Mouse (Mus musculus): ENCODE results near the gene Supt7l. TPM values are rescaled to one million over a fixed set of nuclear protein-coding genes. Genes with fewer than 3 reads are reported as not detected.

Gene Supt7l
- polyA plus RNA-seq, 1 experiment = 19.3 TPM

GRCm38 (mm10) chr5:31559401-31559800, 31.8 kb upstream of the Supt7l start:
- no peaks in the 10 kb centered on the region for H3K9me3 ChIP-seq (replicated peaks; ENCODE audit: control insufficient read depth, insufficient read depth, low read length, poor library complexity, severe bottlenecking)
- no peaks in the 10 kb centered on the region for H3K36me3 ChIP-seq (ENCODE audit: control insufficient read depth, insufficient read depth, low read length, poor library complexity, severe bottlenecking)
- H3K27ac ChIP-seq (ENCODE audit: insufficient read depth, low read length) = no peak overlapping the region
- no peaks in the 10 kb centered on the region for H3K4me1 ChIP-seq (ENCODE audit: control insufficient read depth, insufficient read depth, low read length)
- TF ChIP-seq EP300 (IDR thresholded peaks at IDR 0.05; ENCODE audit: insufficient read depth, low read depth, low read length) = no peak
- TF ChIP-seq CTCF (IDR thresholded peaks at IDR 0.05; ENCODE audit: low read depth, low read length) = no peak
- TF ChIP-seq POLR2A (IDR thresholded peaks at IDR 0.05; ENCODE audit: insufficient read depth, low read length) = no peak
- H3K9ac ChIP-seq (ENCODE audit: low read depth, poor library complexity, severe bottlenecking) = no peak overlapping the region
- H3K27me3 ChIP-seq (ENCODE audit: control insufficient read depth, insufficient read depth, low read length, poor library complexity, severe bottlenecking) = no peaks in the 10 kb centered on the region
- H3K4me3 ChIP-seq (ENCODE audit: low read depth, low read length) = no peak overlapping the region

DNA sequence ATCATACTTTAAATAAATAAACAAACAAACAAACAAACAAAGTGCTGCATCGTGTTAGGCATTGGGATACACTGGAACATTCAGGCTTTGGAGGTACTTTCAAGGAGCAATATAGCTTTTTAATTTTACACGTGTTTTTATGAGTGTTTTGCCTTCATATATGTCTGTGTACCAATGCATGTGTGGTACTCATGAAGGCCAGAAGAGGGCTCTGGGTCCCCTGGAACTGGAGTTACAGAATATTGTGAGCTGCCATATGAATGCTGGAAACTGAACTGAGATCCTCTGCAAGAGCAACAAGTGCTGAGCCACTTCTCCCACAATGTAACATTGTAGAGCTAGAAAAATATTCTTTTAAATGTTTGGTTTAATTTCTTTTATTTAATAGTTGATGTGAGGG, 7.6 kb upstream of the Supt7l start:
- H3K4me1 ChIP-seq (ENCODE audit: control insufficient read depth, insufficient read depth, low read length) = no peaks in the 10 kb centered on the region
- H3K27ac ChIP-seq (ENCODE audit: insufficient read depth, low read length) = no peak overlapping the region
- H3K9me3 ChIP-seq (replicated peaks; ENCODE audit: control insufficient read depth, insufficient read depth, low read length, poor library complexity, severe bottlenecking) = no peaks in the 10 kb centered on the region
- peaks cover 46% of the 10 kb centered on the region for H3K36me3 ChIP-seq (ENCODE audit: control insufficient read depth, insufficient read depth, low read length, poor library complexity, severe bottlenecking)
- TF ChIP-seq CTCF (IDR thresholded peaks at IDR 0.05; ENCODE audit: low read depth, low read length) = no peak
- no peak for TF ChIP-seq POLR2A (IDR thresholded peaks at IDR 0.05; ENCODE audit: insufficient read depth, low read length)
- TF ChIP-seq EP300 (IDR thresholded peaks at IDR 0.05; ENCODE audit: insufficient read depth, low read depth, low read length) = no peak
- H3K27me3 ChIP-seq (ENCODE audit: control insufficient read depth, insufficient read depth, low read length, poor library complexity, severe bottlenecking) = no peaks in the 10 kb centered on the region
- H3K4me3 ChIP-seq (ENCODE audit: low read depth, low read length) = no peak overlapping the region
- H3K9ac ChIP-seq (ENCODE audit: low read depth, poor library complexity, severe bottlenecking) = no peak overlapping the region

DNA sequence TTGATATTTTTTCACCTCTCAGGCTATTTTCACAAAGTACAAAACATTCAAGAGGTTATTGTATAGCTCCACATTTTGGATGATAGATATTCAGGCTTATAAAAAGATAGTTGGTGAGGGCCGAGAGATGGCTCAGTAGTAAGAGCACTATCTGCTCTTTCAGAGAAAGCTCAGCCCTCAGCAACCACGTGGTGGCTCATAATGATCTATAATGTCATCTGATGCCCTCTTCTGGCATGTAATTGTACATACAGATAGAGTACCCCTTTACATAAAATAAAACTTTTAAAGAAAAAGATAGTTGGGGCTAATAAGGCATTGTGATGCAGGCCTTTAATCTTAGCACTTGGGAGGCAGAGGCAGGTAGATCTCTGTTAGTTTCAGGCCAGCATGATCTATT, 953 bp upstream of the Supt7l start:
- Histone ChIP-seq H3K36me3 (ENCODE audit: control insufficient read depth, insufficient read depth, low read length, poor library complexity, severe bottlenecking) (peaks cover 22% of the 10 kb centered on the region; the same call in 1 of the 2 replicates), H3K4me3 (ENCODE audit: low read depth, low read length) (no peak overlapping the region), H3K4me1 (ENCODE audit: control insufficient read depth, insufficient read depth, low read length) (no peaks in the 10 kb centered on the region), H3K27ac (ENCODE audit: insufficient read depth, low read length) (no peak overlapping the region), H3K9ac (ENCODE audit: low read depth, poor library complexity, severe bottlenecking) (no peak overlapping the region), H3K9me3 (replicated peaks; ENCODE audit: control insufficient read depth, insufficient read depth, low read length, poor library complexity, severe bottlenecking) (no peaks in the 10 kb centered on the region), H3K27me3 (ENCODE audit: control insufficient read depth, insufficient read depth, low read length, poor library complexity, severe bottlenecking) (no peaks in the 10 kb centered on the region)
- no peak for TF ChIP-seq CTCF (IDR thresholded peaks at IDR 0.05; ENCODE audit: low read depth, low read length)
- TF ChIP-seq EP300 (IDR thresholded peaks at IDR 0.05; ENCODE audit: insufficient read depth, low read depth, low read length) = no peak
- TF ChIP-seq POLR2A (IDR thresholded peaks at IDR 0.05; ENCODE audit: insufficient read depth, low read length) = no peak

- H3K4me1 ChIP-seq (ENCODE audit: control insufficient read depth, insufficient read depth, low read length) = no peaks in the 10 kb centered on the region
- peak overlapping the region; percentile 100 for H3K4me3 ChIP-seq (ENCODE audit: low read depth, low read length)
- H3K9ac ChIP-seq (ENCODE audit: low read depth, poor library complexity, severe bottlenecking) = peak overlapping the region; percentile 78
- H3K27me3 ChIP-seq (ENCODE audit: control insufficient read depth, insufficient read depth, low read length, poor library complexity, severe bottlenecking) = no peaks in the 10 kb centered on the region
- H3K9me3 ChIP-seq (replicated peaks; ENCODE audit: control insufficient read depth, insufficient read depth, low read length, poor library complexity, severe bottlenecking) = no peaks in the 10 kb centered on the region
- H3K36me3 ChIP-seq (ENCODE audit: control insufficient read depth, insufficient read depth, low read length, poor library complexity, severe bottlenecking) = peaks cover 17% of the 10 kb centered on the region; the same call in 1 of the 2 replicates
- no peak overlapping the region for H3K27ac ChIP-seq (ENCODE audit: insufficient read depth, low read length)
- TF ChIP-seq EP300 (IDR thresholded peaks at IDR 0.05; ENCODE audit: insufficient read depth, low read depth, low read length) (no peak), CTCF (IDR thresholded peaks at IDR 0.05; ENCODE audit: low read depth, low read length) (no peak), POLR2A (IDR thresholded peaks at IDR 0.05; ENCODE audit: insufficient read depth, low read length) (no peak)
Measured at GRCm38 (mm10) chr5:31527117-31527680, 408 bp downstream of the Supt7l start.

DNA sequence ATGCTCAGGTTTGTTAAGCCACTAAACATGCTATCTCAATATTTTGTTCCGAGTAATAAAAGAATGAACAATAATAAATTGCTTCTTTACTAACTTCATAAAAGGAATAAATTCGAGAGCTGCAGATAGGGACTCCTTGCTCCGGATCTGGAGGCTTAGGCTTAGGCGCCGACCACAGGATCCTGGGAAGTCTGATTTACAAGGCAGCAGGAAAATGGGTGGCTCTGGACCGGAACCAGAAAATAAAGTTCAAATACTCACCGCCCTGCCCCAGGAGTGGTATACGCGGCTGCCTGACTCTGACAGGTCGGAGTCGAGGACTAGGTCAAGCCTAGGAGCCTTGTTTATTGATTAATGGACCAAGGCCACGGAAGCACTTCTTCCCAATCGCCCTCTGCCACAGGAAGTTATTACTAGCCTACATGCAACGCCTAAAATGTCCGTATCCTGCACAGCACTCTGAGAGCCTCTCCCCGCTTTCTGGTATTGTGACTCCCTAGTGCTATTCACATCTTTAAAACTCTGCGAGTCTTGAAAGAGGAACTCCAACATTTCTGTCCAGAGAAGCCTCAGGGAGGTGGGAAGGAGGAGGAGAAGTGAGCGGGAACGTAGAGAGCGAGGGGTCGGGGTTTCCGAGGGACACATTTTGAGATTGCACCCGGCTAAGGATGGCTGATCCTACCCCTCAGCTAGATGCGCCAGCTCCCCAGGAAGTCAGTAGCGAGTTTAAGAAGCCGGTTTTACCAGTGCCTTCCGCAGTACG, 1.1 kb downstream of the Supt7l start, which contains the start of gene Slc4a1ap:
Gene Slc4a1ap, plus strand, starts transcription at position 642 of the 763 bp plus-strand sequence.
- H3K27ac ChIP-seq (ENCODE audit: insufficient read depth, low read length) = no peak within 1 kb of the TSS
- no peak for TF ChIP-seq CTCF (IDR thresholded peaks at IDR 0.05; ENCODE audit: low read depth, low read length)
- TF ChIP-seq POLR2A (IDR thresholded peaks at IDR 0.05; ENCODE audit: insufficient read depth, low read length) = no peak
- no peak for TF ChIP-seq EP300 (IDR thresholded peaks at IDR 0.05; ENCODE audit: insufficient read depth, low read depth, low read length)
- peak within 1 kb of the TSS; percentile 78 for H3K9ac ChIP-seq (ENCODE audit: low read depth, poor library complexity, severe bottlenecking)

DNA sequence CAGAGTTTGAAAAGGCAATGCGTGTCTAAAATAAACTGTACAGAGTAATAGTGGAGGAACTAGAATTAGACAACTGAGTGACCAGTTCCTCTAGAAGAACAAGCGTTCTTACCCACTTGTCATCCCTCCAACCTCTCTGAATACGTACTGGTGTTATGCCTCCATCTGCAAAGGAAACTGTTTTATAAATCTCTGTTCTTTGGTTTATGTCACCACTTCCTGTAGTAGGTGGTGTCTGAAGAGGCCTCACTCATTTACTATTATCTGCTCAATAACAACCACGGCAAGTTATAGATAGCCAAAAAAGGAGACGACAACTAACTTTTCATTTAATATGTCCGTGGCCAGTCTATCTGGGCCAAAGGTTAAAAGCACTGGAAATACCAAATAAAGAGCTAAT, 7.1 kb downstream of the Supt7l start:
- Histone ChIP-seq H3K4me3 (ENCODE audit: low read depth, low read length) (no peak overlapping the region), H3K9me3 (replicated peaks; ENCODE audit: control insufficient read depth, insufficient read depth, low read length, poor library complexity, severe bottlenecking) (no peaks in the 10 kb centered on the region), H3K27me3 (ENCODE audit: control insufficient read depth, insufficient read depth, low read length, poor library complexity, severe bottlenecking) (no peaks in the 10 kb centered on the region), H3K27ac (ENCODE audit: insufficient read depth, low read length) (no peak overlapping the region), H3K9ac (ENCODE audit: low read depth, poor library complexity, severe bottlenecking) (no peak overlapping the region), H3K4me1 (ENCODE audit: control insufficient read depth, insufficient read depth, low read length) (no peaks in the 10 kb centered on the region), H3K36me3 (ENCODE audit: control insufficient read depth, insufficient read depth, low read length, poor library complexity, severe bottlenecking) (peaks cover 7% of the 10 kb centered on the region)
- TF ChIP-seq EP300 (IDR thresholded peaks at IDR 0.05; ENCODE audit: insufficient read depth, low read depth, low read length) = no peak
- no peak for TF ChIP-seq POLR2A (IDR thresholded peaks at IDR 0.05; ENCODE audit: insufficient read depth, low read length)
- TF ChIP-seq CTCF (IDR thresholded peaks at IDR 0.05; ENCODE audit: low read depth, low read length) = no peak

More for the DNA sequence above, 1.1 kb downstream of the Supt7l start, which contains the start of gene Slc4a1ap:
- H3K4me3 ChIP-seq (ENCODE audit: low read depth, low read length) = peak within 1 kb of the TSS; percentile 100
- no peaks in the 10 kb centered on the region for H3K9me3 ChIP-seq (replicated peaks; ENCODE audit: control insufficient read depth, insufficient read depth, low read length, poor library complexity, severe bottlenecking)
- H3K36me3 ChIP-seq (ENCODE audit: control insufficient read depth, insufficient read depth, low read length, poor library complexity, severe bottlenecking) = peaks cover 11% of the 10 kb centered on the region; the same call in 1 of the 2 replicates
- no peaks in the 10 kb centered on the region for H3K4me1 ChIP-seq (ENCODE audit: control insufficient read depth, insufficient read depth, low read length)
- no peaks in the 10 kb centered on the region for H3K27me3 ChIP-seq (ENCODE audit: control insufficient read depth, insufficient read depth, low read length, poor library complexity, severe bottlenecking)

Measured in ES-Bruce4 (cell line).